Mouse (Mus musculus) central nervous system, embryonic 14 days (tissue): ENCODE data around the gene 4930568D16Rik. TPM values are rescaled to one million over a fixed set of nuclear protein-coding genes. Genes with fewer than 3 reads are reported as not detected.

Experiments used
- polyA plus RNA-seq: library from polyadenylated mRNA; depleted of rRNA; stranded (reverse); fragments of >200 nt; gene quantifications from 2 replicates; pipeline ENCODE4 v1.2.3, GENCODE M21; 2012; rRNA removed

4930568D16Rik gene
- polyA plus RNA-seq = not detected in 2 replicates

DNA sequence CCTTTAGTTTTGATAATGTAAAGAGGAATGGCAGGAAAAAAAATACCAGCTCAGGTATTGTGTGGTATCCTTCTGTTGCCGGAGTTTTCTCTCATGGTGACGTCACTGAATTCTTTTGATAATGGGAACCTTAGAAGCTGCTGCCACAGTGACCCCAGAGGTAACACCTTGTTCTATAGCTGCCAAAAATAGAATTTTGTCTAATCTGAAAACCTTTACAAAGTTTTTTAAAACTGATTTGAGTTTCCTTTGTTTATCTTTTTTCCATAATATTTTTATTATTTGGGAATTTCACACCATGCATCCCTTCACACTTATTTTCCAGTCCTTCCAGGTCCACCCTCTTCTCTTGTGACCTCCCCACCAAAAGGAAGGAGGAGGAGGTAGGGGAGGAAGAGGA, at the start of gene 4930568D16Rik:
4930568D16Rik (minus strand) TSS at position 101 of the 400 bp plus-strand sequence.

DNA sequence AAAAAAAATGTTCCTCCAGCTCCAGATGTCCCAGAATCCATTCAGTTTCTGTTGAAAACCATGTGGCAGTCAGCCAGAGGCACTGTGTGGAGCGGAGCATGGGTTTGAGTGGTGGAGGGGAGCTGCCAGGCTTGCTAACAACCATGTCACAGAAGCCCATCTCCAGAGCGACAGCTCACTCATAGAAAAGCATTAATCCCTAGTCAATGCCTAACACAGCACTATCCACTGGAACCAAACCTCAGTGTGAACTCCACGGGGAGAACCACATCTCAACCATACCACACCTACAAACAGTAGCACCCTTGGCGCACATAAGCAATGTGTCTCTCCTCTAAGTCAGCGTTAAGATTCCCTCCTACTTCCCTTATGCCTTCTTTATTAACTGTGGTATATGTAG, 29.6 kb upstream of the 4930568D16Rik start, which contains the start of gene 4930402F06Rik:
4930402F06Rik (minus strand) TSS at position 80 of the 400 bp plus-strand sequence.

DNA sequence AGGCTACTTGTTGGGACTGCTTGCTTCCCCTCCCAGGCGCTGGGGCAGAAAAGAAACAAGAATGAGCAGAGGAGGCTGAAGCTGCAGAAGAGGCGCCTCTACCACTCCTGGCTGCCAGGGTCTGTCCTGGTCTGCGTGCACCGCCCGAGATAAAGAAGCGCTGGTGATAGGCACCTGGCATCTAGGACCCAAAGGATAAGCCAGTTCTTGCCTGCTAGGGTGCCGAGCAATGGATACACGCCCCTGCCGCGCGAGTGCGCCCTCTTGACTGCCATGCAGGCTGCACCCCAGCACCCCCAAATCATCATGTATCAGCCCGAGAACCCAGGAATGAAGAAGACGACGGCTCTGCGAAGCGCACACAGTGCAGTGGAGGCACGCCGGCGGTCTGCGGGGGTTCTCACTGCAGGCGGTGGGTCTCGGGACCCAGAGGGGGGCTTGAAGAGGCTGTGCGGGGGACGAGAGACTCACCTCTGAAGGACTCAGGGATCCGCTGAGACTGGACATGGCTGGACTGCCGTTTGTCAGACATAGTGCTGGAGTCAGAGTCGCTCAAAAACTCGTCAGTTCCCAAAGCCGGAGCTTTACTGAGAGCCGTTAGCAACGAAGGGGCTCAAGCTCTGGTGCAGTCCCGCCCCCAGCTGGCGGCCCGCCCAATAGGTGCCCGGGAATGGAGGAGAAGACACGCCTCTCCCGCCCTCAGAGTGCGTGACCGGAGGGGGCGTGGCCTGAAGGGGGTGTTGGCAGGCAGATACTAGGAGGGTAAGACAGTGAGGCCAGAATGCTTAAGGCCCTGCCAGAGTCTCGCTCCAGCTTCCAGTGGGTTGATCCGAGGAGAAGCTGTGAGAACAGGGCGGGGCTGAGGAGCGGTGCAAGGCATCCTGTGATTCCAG, 30.9 kb downstream of the 4930568D16Rik start, which contains the start of gene Stom:
Stom (minus strand) TSS at position 589 of the 893 bp plus-strand sequence.

Other genes with a start within 250 kb of the 4930568D16Rik start
- gene Rab14, start 166.6 kb downstream of the 4930568D16Rik start, polyA plus RNA-seq = 167 and 185 TPM in 2 replicates
- gene Gsn, start 111.3 kb downstream of the 4930568D16Rik start, polyA plus RNA-seq = 22.8 and 61.3 TPM in 2 replicates
- 9.4 and 11.2 TPM in 2 replicates for gene Stom, start 30.8 kb downstream of the 4930568D16Rik start, polyA plus RNA-seq
- gene 4930402F06Rik, start 29.4 kb upstream of the 4930568D16Rik start, polyA plus RNA-seq = not detected in 2 replicates
- gene Ggta1, start 95.5 kb upstream of the 4930568D16Rik start, polyA plus RNA-seq = 5.3 and 9.1 TPM in 2 replicates
- gene Dab2ip, start 190.5 kb upstream of the 4930568D16Rik start, polyA plus RNA-seq = 94.2 and 105 TPM in 2 replicates